Mouse (Mus musculus) C2C12 (cell line): ENCODE data around the gene Errfi1.

Source experiments
- CTCF ChIP-seq: IDR thresholded peaks from one replicate; pipeline ENCODE4 v1.5.1; 2011; ENCODE audit not compliant: control insufficient read depth, insufficient read depth, insufficient read length
- MAX ChIP-seq: IDR thresholded peaks from one replicate; pipeline ENCODE4 v1.6.1; 2011; ENCODE audit warnings: mild to moderate bottlenecking, control low read depth
- MYOD1 ChIP-seq: IDR thresholded peaks from one replicate; pipeline ENCODE4 v1.6.1; 2011; ENCODE audit warnings: low read depth; ENCODE audit not compliant: control insufficient read depth, insufficient read length
- MYOG ChIP-seq: IDR thresholded peaks from one replicate; pipeline ENCODE4 v1.6.1; 2011; ENCODE audit not compliant: control insufficient read depth, insufficient read length; ENCODE audit errors: extremely low read depth
- USF1 ChIP-seq: IDR thresholded peaks from one replicate; pipeline ENCODE4 v1.6.1; 2011; ENCODE audit warnings: low read depth, mild to moderate bottlenecking, control low read depth, moderate library complexity

DNA sequence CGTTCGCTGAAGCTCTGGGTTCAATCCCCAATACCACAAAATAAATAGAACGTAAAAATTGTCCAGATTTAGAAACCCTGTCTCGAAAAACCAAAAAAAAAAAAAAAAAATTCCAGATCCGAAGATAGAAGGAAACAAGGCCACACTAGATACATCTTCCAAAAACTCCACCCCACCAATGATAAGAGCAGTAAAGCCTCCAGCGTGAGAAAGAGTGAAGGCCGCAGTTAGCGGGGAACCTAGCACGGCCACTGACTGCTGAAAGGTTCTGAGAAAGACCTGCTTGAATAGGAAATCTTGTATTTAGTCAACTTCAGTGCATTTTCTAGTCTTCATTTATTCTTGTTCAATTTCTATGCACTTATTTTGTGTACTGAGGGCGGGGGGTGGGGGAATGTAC, 21.7 kb downstream of the Errfi1 start:
- TF ChIP-seq MAX (no peak), CTCF (no peak), USF1 (no peak), MYOG (no peak), MYOD1 (no peak)
